Mouse (Mus musculus): ENCODE data around the gene Cnp.
"Not testable (repeated sequence)": the region's sequence is repeated elsewhere in the genome, so short reads cannot be mapped to it uniquely, and the experiment has no call there.

DNA sequence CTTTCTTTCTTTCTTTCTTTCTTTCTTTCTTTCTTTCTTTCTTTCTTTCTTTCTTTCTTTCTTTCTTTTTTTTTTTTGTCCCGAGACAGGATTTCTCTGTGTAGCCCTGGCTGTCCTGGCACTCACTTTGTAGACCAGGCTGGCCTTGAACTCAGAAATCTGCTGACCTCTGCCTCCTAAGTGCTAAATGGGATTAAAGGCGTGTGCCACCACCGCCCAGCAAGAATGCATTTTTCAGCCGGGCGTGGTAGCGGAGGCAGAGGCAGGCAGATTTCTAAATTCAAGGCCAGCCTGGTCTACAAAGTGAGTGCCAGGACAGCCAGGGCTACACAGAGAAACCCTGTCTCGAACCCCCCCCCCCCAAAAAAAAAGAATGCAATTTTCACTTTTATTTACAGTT is 42.1 kb downstream of the Cnp start:
- TF ChIP-seq CTCF, EP300 (IDR thresholded peaks at IDR 0.05; ENCODE audit: low read depth): not testable (repeated sequence)
